Mouse (Mus musculus) neural tube, embryonic 14.5 days (tissue): ENCODE results near the gene Nabp2. TPM values are rescaled to one million over a fixed set of nuclear protein-coding genes. Genes with fewer than 3 reads are reported as not detected.
A peak's percentile ranks its signal among the peaks of the same experiment; 100 is the strongest.

ENCODE experiments used
- ATAC-seq: fragments of 200-750 bp; cut with Nextera tagmentation; 2 replicates; pipeline ENCODE4 v1.8.0; 2017; ENCODE audit warnings: low read depth, mild to moderate bottlenecking, moderate TSS enrichment, moderate library complexity
- H3K27ac ChIP-seq: fragments of 300-500 bp; sonication (generic); 2 replicates; pipeline ENCODE4 v1.5.1; 2014; ENCODE audit warnings: low read depth, mild to moderate bottlenecking, control low read depth, low read length, moderate library complexity, mixed read lengths
- H3K27me3 ChIP-seq: fragments of 300-500 bp; sonication (generic); 2 replicates; pipeline ENCODE4 v1.6.1; 2014; ENCODE audit warnings: low read length; ENCODE audit not compliant: control insufficient read depth, insufficient read depth
- H3K36me3 ChIP-seq: fragments of 300-500 bp; sonication (generic); 2 replicates; pipeline ENCODE4 v1.6.1; 2014; ENCODE audit warnings: low read length, mixed read lengths; ENCODE audit not compliant: control insufficient read depth, insufficient read depth
- H3K4me1 ChIP-seq: fragments of 300-500 bp; sonication (generic); 2 replicates; pipeline ENCODE4 v1.6.1; 2014; ENCODE audit warnings: low read length; ENCODE audit not compliant: control insufficient read depth, insufficient read depth
- H3K4me2 ChIP-seq: fragments of 300-500 bp; sonication (generic); 2 replicates; pipeline ENCODE4 v1.6.1; 2014; ENCODE audit warnings: mild to moderate bottlenecking, low read depth, low read length, control low read depth
- H3K4me3 ChIP-seq: fragments of 300-500 bp; sonication (generic); 2 replicates; pipeline ENCODE4 v1.5.1; 2014; ENCODE audit warnings: low read depth, low read length, control low read depth, mixed read lengths
- H3K9ac ChIP-seq: fragments of 300-500 bp; sonication (generic); replicated peaks from 2 replicates; pipeline ENCODE4 v1.6.1; 2014; ENCODE audit warnings: low read depth, mild to moderate bottlenecking, control low read depth, low read length, mixed read lengths
- H3K9me3 ChIP-seq: fragments of 300-500 bp; sonication (generic); 2 replicates; pipeline ENCODE4 v1.6.1; 2016; ENCODE audit warnings: low read length; ENCODE audit not compliant: control insufficient read depth
- WGBS: fragments of 180-500 bp; shearing (Covaris S2); extraction: QIAGEN DNeasy Blood & Tissue Kit; methylation state at CpG from one replicate; pipeline ENCODE4 v1.1.7; 2014; 5-methylcytosine and 5-hydroxymethylcytosine counted together
- polyA plus RNA-seq: library from polyadenylated mRNA; unstranded; fragments of >200 nt; fragmentation: Nextera tagmentation; extraction: Ambion mirVana; gene quantifications from 2 replicates; pipeline ENCODE4 v1.2.1, GENCODE M21; 2014

Nabp2 gene
- polyA plus RNA-seq, 1 experiment from 2014 or later = 140 TPM

GRCm38 (mm10) chr10:128413076-128413475, 1.8 kb upstream of the Nabp2 start:
- Histone ChIP-seq H3K9me3 (no peaks in the 10 kb centered on the region), H3K4me3 (peak overlapping the region; percentile 95; the same call in 1 of the 2 replicates), H3K27me3 (no peaks in the 10 kb centered on the region), H3K9ac (no peak overlapping the region), H3K27ac (no peak overlapping the region), H3K4me2 (peak overlapping the region; percentile 99), H3K36me3 (peaks cover 15% of the 10 kb centered on the region), H3K4me1 (peaks cover 30% of the 10 kb centered on the region)
- ATAC-seq = no peak
- WGBS = 75% methylated on average over 1 of the region's 1 CpGs

DNA sequence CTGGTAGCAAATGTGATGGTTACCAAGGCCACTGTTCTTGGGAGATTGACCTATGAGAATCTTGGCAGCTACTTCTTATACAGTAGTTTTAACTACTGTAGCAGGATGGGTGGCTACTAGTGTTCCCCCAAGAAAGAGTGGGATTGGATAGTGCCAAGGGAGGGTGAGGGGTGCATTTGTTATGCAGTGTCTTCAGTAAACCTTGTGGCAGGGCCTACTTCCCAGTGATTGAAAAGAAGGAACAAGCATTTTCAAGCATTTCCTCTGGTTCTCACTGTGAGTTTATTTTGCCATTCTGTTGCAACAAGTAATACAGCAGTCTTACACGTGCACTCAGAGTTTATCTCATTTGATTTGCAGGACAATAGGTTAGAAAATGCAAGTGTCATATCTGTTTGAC, 1.3 kb upstream of the Nabp2 start:
- WGBS = 63% methylated on average over 1 of the region's 1 CpGs
- ATAC-seq = no peak
- Histone ChIP-seq H3K9me3 (no peaks in the 10 kb centered on the region), H3K36me3 (peaks cover 15% of the 10 kb centered on the region), H3K9ac (peak overlapping the region; percentile 82), H3K4me1 (peaks cover 32% of the 10 kb centered on the region), H3K27me3 (no peaks in the 10 kb centered on the region), H3K27ac (no peak overlapping the region), H3K4me2 (peak overlapping the region; percentile 99), H3K4me3 (peak overlapping the region; percentile 95)

DNA sequence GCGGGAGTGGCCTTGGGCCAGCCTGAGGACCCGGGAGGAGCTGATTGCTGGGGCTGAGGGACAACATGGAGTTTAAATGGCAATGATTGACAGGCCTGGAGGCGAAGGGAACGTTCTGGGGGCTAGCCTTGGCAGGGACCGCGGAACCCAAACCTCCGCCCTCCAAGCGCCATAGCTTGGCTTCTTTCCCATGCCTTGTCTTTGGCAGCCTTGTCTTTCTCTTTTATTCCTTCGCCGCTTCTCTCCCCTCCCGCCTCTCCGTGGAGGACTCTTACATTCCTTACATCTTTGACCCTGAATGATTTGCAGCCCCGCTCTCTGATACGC, 726 bp upstream of the Nabp2 start:
- peaks cover 15% of the 10 kb centered on the region for H3K36me3 ChIP-seq
- H3K27me3 ChIP-seq = no peaks in the 10 kb centered on the region
- WGBS = 0% methylated on average over 14 of the region's 14 CpGs
- peak overlapping the region; percentile 91 for H3K27ac ChIP-seq
- H3K9ac ChIP-seq = peak overlapping the region; percentile 82
- H3K4me3 ChIP-seq = peak overlapping the region; percentile 95
- no peaks in the 10 kb centered on the region for H3K9me3 ChIP-seq
- ATAC-seq = no peak
- peak overlapping the region; percentile 99 for H3K4me2 ChIP-seq
- H3K4me1 ChIP-seq = peaks cover 32% of the 10 kb centered on the region

DNA sequence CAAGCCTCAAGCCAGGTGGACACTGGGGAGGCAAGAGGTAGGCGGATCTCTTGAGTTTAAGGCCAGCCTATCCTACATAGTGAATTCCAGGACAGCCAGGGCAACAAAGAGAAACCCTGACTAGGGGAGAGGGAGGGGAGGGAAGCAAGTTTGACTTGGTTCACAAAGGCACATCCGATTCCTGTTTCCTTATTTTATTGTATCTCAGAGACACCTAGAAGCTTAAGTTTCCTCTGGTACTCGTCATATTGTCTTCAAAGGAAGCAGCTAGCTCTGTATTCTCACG, 789 bp downstream of the Nabp2 start:
- Histone ChIP-seq H3K9me3 (no peaks in the 10 kb centered on the region), H3K9ac (no peak overlapping the region), H3K4me3 (peak overlapping the region; percentile 95), H3K27ac (0 out of 2 replicates have a peak overlapping the region, but pooled peaks have one; percentile 44), H3K4me2 (peak overlapping the region; percentile 99), H3K27me3 (no peaks in the 10 kb centered on the region), H3K4me1 (peaks cover 32% of the 10 kb centered on the region), H3K36me3 (peaks cover 13% of the 10 kb centered on the region; the same call in 1 of the 2 replicates)
- 16% methylated on average over 4 of the region's 4 CpGs for WGBS
- ATAC-seq = no peak

GRCm38 (mm10) chr10:128409692-128410559, 1.4 kb downstream of the Nabp2 start:
- Histone ChIP-seq H3K27ac (peak overlapping the region; percentile 66), H3K4me2 (peak overlapping the region; percentile 99), H3K27me3 (no peaks in the 10 kb centered on the region), H3K36me3 (peaks cover 9% of the 10 kb centered on the region; the same call in 1 of the 2 replicates), H3K9ac (peak overlapping the region; percentile 59), H3K9me3 (no peaks in the 10 kb centered on the region), H3K4me1 (peaks cover 32% of the 10 kb centered on the region), H3K4me3 (peak overlapping the region; percentile 39)
- WGBS = 5% methylated on average over 36 of the region's 36 CpGs
- peak; percentile 92 for ATAC-seq

- peaks cover 5% of the 10 kb centered on the region; the same call in 1 of the 2 replicates for H3K36me3 ChIP-seq
Observed at GRCm38 (mm10) chr10:128408591-128409535, 2.4 kb downstream of the Nabp2 start.

DNA sequence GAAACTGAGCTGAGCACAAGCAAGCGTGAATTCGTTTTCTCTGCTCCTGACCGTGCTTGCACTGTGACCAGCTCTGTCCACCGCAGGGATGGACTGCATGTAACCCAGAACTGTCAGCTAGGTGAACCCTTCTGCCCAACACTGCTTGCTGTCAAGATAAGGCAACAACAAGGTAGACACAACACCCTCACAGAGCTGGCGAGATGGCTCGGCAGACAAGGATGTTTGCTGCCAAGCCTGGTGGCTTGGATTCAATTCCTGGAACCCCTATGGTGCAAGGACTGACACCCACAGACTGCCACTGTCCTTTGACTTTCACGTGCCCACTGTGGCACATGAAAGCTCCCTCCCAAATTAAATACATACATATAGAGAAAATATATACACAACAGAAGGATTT, 7.4 kb downstream of the Nabp2 start:
- Histone ChIP-seq H3K27me3 (no peaks in the 10 kb centered on the region), H3K9ac (no peak overlapping the region), H3K36me3 (peaks cover 5% of the 10 kb centered on the region; the same call in 1 of the 2 replicates), H3K27ac (no peak overlapping the region), H3K9me3 (no peaks in the 10 kb centered on the region), H3K4me3 (no peak overlapping the region), H3K4me1 (peaks cover 10% of the 10 kb centered on the region; the same call in 1 of the 2 replicates), H3K4me2 (no peak overlapping the region)
- ATAC-seq = no peak
- 91% methylated on average over 7 of the region's 7 CpGs for WGBS

More at GRCm38 (mm10) chr10:128408591-128409535, 2.4 kb downstream of the Nabp2 start:
- Histone ChIP-seq H3K4me2 (peak overlapping the region; percentile 99), H3K9ac (peak overlapping the region; percentile 59), H3K27ac (peak overlapping the region; percentile 66), H3K4me1 (peaks cover 30% of the 10 kb centered on the region), H3K4me3 (peak overlapping the region; percentile 39), H3K9me3 (no peaks in the 10 kb centered on the region), H3K27me3 (no peaks in the 10 kb centered on the region)
- peak; percentile 30 for ATAC-seq
- WGBS = 20% methylated on average over 35 of the region's 35 CpGs

DNA sequence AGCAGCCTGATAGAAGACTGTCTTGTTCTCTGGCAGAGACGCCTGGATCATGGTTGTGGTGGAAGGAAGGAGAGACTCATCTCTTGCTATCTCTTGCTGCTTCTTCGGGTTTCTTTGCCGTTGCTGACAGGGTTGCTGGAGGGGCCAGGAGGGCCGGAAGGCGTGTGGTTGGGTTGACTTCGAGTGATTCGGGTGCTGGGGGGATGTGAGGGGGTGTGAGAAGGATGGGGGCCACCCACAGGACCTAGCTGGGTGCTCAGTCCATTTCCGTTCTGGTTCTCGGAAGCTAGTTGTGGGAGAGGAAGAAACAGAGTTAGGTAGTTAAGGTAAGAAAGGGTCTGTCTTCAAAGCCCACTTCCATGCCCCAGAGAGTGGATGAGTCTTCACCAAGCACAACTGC, 9.7 kb downstream of the Nabp2 start:
- no peaks in the 10 kb centered on the region for H3K27me3 ChIP-seq
- H3K9ac ChIP-seq = no peak overlapping the region
- H3K4me2 ChIP-seq = no peak overlapping the region
- H3K36me3 ChIP-seq = peaks cover 5% of the 10 kb centered on the region; the same call in 1 of the 2 replicates
- H3K4me3 ChIP-seq = no peak overlapping the region
- H3K27ac ChIP-seq = no peak overlapping the region
- no peaks in the 10 kb centered on the region for H3K9me3 ChIP-seq
- ATAC-seq = no peak
- no peaks in the 10 kb centered on the region; the same call in 1 of the 2 replicates for H3K4me1 ChIP-seq
- 84% methylated on average over 9 of the region's 9 CpGs for WGBS
